Mouse (Mus musculus) heart, embryonic 16.5 days (tissue): Measurements from ENCODE around the gene Cenpl. TPM values are rescaled to one million over a fixed set of nuclear protein-coding genes. Genes with fewer than 3 reads are reported as not detected.

Experiments used
- ATAC-seq: fragments of 200-750 bp; cut with Nextera tagmentation; replicated peaks from 2 replicates; pipeline ENCODE4 v1.8.0; 2017; ENCODE audit warnings: moderate number of reproducible peaks; ENCODE audit not compliant: insufficient read depth, low FRiP score; ENCODE audit errors: extremely low read depth
- H3K27ac ChIP-seq: fragments of 300-500 bp; sonication (generic); 2 replicates; pipeline ENCODE4 v1.5.1; 2014; ENCODE audit warnings: mild to moderate bottlenecking, low read length, control low read depth, moderate library complexity
- H3K27me3 ChIP-seq: fragments of 300-500 bp; sonication (generic); 2 replicates; pipeline ENCODE4 v1.6.1; 2014; ENCODE audit warnings: low read length, mixed read lengths; ENCODE audit not compliant: control insufficient read depth, insufficient read depth
- H3K36me3 ChIP-seq: fragments of 300-500 bp; sonication (generic); 2 replicates; pipeline ENCODE4 v1.6.1; 2014; ENCODE audit not compliant: control insufficient read depth, insufficient read depth
- H3K4me1 ChIP-seq: fragments of 300-500 bp; sonication (generic); 2 replicates; pipeline ENCODE4 v1.6.1; 2014; ENCODE audit warnings: low read length, mixed read lengths; ENCODE audit not compliant: control insufficient read depth, insufficient read depth
- H3K4me2 ChIP-seq: fragments of 300-500 bp; sonication (generic); 2 replicates; pipeline ENCODE4 v1.6.1; 2014; ENCODE audit warnings: low read depth, mild to moderate bottlenecking, control low read depth, low read length
- H3K4me3 ChIP-seq: fragments of 300-500 bp; sonication (generic); 2 replicates; pipeline ENCODE4 v1.5.1; 2014; ENCODE audit warnings: mild to moderate bottlenecking, control low read depth, low read length
- H3K9ac ChIP-seq: fragments of 300-500 bp; sonication (generic); 2 replicates; pipeline ENCODE4 v1.6.1; 2014; ENCODE audit warnings: low read length, control low read depth
- H3K9me3 ChIP-seq: fragments of 300-500 bp; sonication (generic); replicated peaks from 2 replicates; pipeline ENCODE4 v1.6.1; 2016; ENCODE audit warnings: low read length; ENCODE audit not compliant: control insufficient read depth
- WGBS: fragments of 180-500 bp; shearing (Covaris S2); extraction: QIAGEN DNeasy Blood & Tissue Kit; methylation state at CpG from one replicate; pipeline ENCODE4 v1.1.7; 2014; 5-methylcytosine and 5-hydroxymethylcytosine counted together
- polyA plus RNA-seq: library from polyadenylated mRNA; unstranded; fragments of >200 nt; fragmentation: Nextera tagmentation; extraction: Ambion mirVana; gene quantifications from 2 replicates; pipeline ENCODE4 v1.2.1, GENCODE M21; 2015

The Cenpl gene
- polyA plus RNA-seq, 1 experiment from 2014 or later = 22.9 TPM

GRCm38 (mm10) chr1:161077243-161077642 is 6.7 kb downstream of the Cenpl start:
- Histone ChIP-seq H3K27ac (no peak overlapping the region), H3K9me3 (no peaks in the 10 kb centered on the region), H3K4me2 (no peak overlapping the region), H3K27me3 (no peaks in the 10 kb centered on the region), H3K4me3 (no peak overlapping the region), H3K4me1 (peaks cover 18% of the 10 kb centered on the region), H3K36me3 (peaks cover 13% of the 10 kb centered on the region; the same call in 1 of the 2 replicates), H3K9ac (no peak overlapping the region)
- no peak for ATAC-seq
- 93% methylated on average over 3 of the region's 3 CpGs for WGBS

GRCm38 (mm10) chr1:161099721-161100405 is 29.4 kb downstream of the Cenpl start:
- no peak overlapping the region for H3K4me3 ChIP-seq
- H3K9ac ChIP-seq = no peak overlapping the region
- no peak for ATAC-seq
- H3K36me3 ChIP-seq = peaks cover 30% of the 10 kb centered on the region
- 90% methylated on average over 4 of the region's 4 CpGs for WGBS
- H3K27me3 ChIP-seq = no peaks in the 10 kb centered on the region
- no peak overlapping the region for H3K4me2 ChIP-seq
- H3K27ac ChIP-seq = no peak overlapping the region
- no peaks in the 10 kb centered on the region for H3K4me1 ChIP-seq
- H3K9me3 ChIP-seq = no peaks in the 10 kb centered on the region

GRCm38 (mm10) chr1:161103842-161104241 is 33.3 kb downstream of the Cenpl start:
- Histone ChIP-seq H3K9ac (no peak overlapping the region), H3K4me1 (no peaks in the 10 kb centered on the region), H3K4me3 (no peak overlapping the region), H3K9me3 (no peaks in the 10 kb centered on the region), H3K36me3 (peaks cover 23% of the 10 kb centered on the region; the same call in 1 of the 2 replicates), H3K27ac (no peak overlapping the region), H3K27me3 (no peaks in the 10 kb centered on the region), H3K4me2 (no peak overlapping the region)
- 74% methylated on average over 1 of the region's 1 CpGs for WGBS
- no peak for ATAC-seq

GRCm38 (mm10) chr1:161109216-161109615 is 38.7 kb downstream of the Cenpl start:
- 86% methylated on average over 8 of the region's 8 CpGs for WGBS
- Histone ChIP-seq H3K9me3 (no peaks in the 10 kb centered on the region), H3K36me3 (peaks cover 13% of the 10 kb centered on the region; the same call in 1 of the 2 replicates), H3K4me1 (no peaks in the 10 kb centered on the region), H3K9ac (no peak overlapping the region), H3K27ac (no peak overlapping the region), H3K4me2 (no peak overlapping the region), H3K27me3 (no peaks in the 10 kb centered on the region), H3K4me3 (no peak overlapping the region)
- no peak for ATAC-seq

GRCm38 (mm10) chr1:161114591-161114990 is 44.1 kb downstream of the Cenpl start:
- Histone ChIP-seq H3K9me3 (no peaks in the 10 kb centered on the region), H3K36me3 (no peaks in the 10 kb centered on the region), H3K4me3 (no peak overlapping the region), H3K4me1 (peaks cover 4% of the 10 kb centered on the region; the same call in 1 of the 2 replicates), H3K4me2 (no peak overlapping the region), H3K9ac (no peak overlapping the region), H3K27ac (no peak overlapping the region), H3K27me3 (no peaks in the 10 kb centered on the region)
- no peak for ATAC-seq

GRCm38 (mm10) chr1:161122661-161123418 is 52.3 kb downstream of the Cenpl start:
- no peak overlapping the region for H3K4me2 ChIP-seq
- peaks cover 1% of the 10 kb centered on the region; the same call in 1 of the 2 replicates for H3K36me3 ChIP-seq
- WGBS = 90% methylated on average over 10 of the region's 10 CpGs
- no peak overlapping the region for H3K27ac ChIP-seq
- no peaks in the 10 kb centered on the region for H3K4me1 ChIP-seq
- no peak overlapping the region for H3K4me3 ChIP-seq
- no peak overlapping the region for H3K9ac ChIP-seq
- no peaks in the 10 kb centered on the region for H3K27me3 ChIP-seq
- no peaks in the 10 kb centered on the region for H3K9me3 ChIP-seq
- ATAC-seq = no peak

- H3K4me1 ChIP-seq = peaks cover 9% of the 10 kb centered on the region
- H3K36me3 ChIP-seq = peaks cover 3% of the 10 kb centered on the region; the same call in 1 of the 2 replicates
- 67% methylated on average over 1 of the region's 1 CpGs for WGBS
- H3K9ac ChIP-seq = no peak overlapping the region
- no peaks in the 10 kb centered on the region for H3K9me3 ChIP-seq
- H3K27ac ChIP-seq = no peak overlapping the region
- no peak overlapping the region for H3K4me3 ChIP-seq
- H3K4me2 ChIP-seq = no peak overlapping the region
- ATAC-seq = no peak
- H3K27me3 ChIP-seq = no peaks in the 10 kb centered on the region
These were observed 55.9 kb downstream of the Cenpl start for GRCm38 (mm10) chr1:161126461-161126860.

GRCm38 (mm10) chr1:161130726-161131664 is 60.5 kb downstream of the Cenpl start, which contains the start of gene Klhl20:
Gene Klhl20 (minus strand): TSS chr1:161131511.
- H3K9me3 ChIP-seq = no peaks in the 10 kb centered on the region
- peak within 1 kb of the TSS; percentile 83 for H3K4me3 ChIP-seq
- H3K27ac ChIP-seq = peak within 1 kb of the TSS; percentile 94
- WGBS = under 1% methylated on average over 41 of the region's 41 CpGs
- peak within 1 kb of the TSS; percentile 88 for H3K9ac ChIP-seq
- ATAC-seq = peak; percentile 93
- H3K4me2 ChIP-seq = peak within 1 kb of the TSS; percentile 96
- H3K4me1 ChIP-seq = peaks cover 9% of the 10 kb centered on the region
- peaks cover 3% of the 10 kb centered on the region; the same call in 1 of the 2 replicates for H3K36me3 ChIP-seq
- no peaks in the 10 kb centered on the region for H3K27me3 ChIP-seq
